Mouse (Mus musculus) stomach, embryonic 14.5 days (tissue): Measurements from ENCODE around the gene Osm. TPM values are rescaled to one million over a fixed set of nuclear protein-coding genes. Genes with fewer than 3 reads are reported as not detected.
A peak's percentile ranks its signal among the peaks of the same experiment; 100 is the strongest.

Source experiments
- ATAC-seq: fragments of 200-750 bp; cut with Nextera tagmentation; 2 replicates; pipeline ENCODE4 v1.8.0; 2017; ENCODE audit warnings: low read depth, moderate TSS enrichment; ENCODE audit not compliant: insufficient number of reproducible peaks, insufficient read depth, low FRiP score
- H3K27ac ChIP-seq: fragments of 300-500 bp; sonication (generic); 2 replicates; pipeline ENCODE4 v1.5.1; 2014; ENCODE audit warnings: mild to moderate bottlenecking, low read length, moderate library complexity, mixed read lengths
- H3K27me3 ChIP-seq: fragments of 300-500 bp; sonication (generic); 2 replicates; pipeline ENCODE4 v1.6.1; 2014; ENCODE audit warnings: low read length, control low read depth, mixed read lengths; ENCODE audit not compliant: control insufficient read depth, insufficient read depth
- H3K36me3 ChIP-seq: fragments of 300-500 bp; sonication (generic); 2 replicates; pipeline ENCODE4 v1.6.1; 2014; ENCODE audit warnings: mild to moderate bottlenecking, control low read depth, low read length, moderate library complexity, mixed read lengths; ENCODE audit not compliant: control insufficient read depth, insufficient read depth
- H3K4me1 ChIP-seq: fragments of 300-500 bp; sonication (generic); 2 replicates; pipeline ENCODE4 v1.6.1; 2014; ENCODE audit warnings: low read length, control low read depth, mixed read lengths; ENCODE audit not compliant: control insufficient read depth, insufficient read depth
- H3K4me2 ChIP-seq: fragments of 300-500 bp; sonication (generic); replicated peaks from 2 replicates; pipeline ENCODE4 v1.6.1; 2014; ENCODE audit warnings: low read depth, low read length, control low read depth
- H3K4me3 ChIP-seq: fragments of 300-500 bp; sonication (generic); 2 replicates; pipeline ENCODE4 v1.5.1; 2014; ENCODE audit warnings: low read depth, low read length, control low read depth
- H3K9ac ChIP-seq: fragments of 300-500 bp; sonication (generic); replicated peaks from 2 replicates; pipeline ENCODE4 v1.6.1; 2014; ENCODE audit warnings: low read depth, mild to moderate bottlenecking, control low read depth, low read length, moderate library complexity, mixed read lengths
- H3K9me3 ChIP-seq: fragments of 300-500 bp; sonication (generic); 2 replicates; pipeline ENCODE4 v1.6.1; 2016; ENCODE audit warnings: low read depth, low read length, control low read depth; ENCODE audit not compliant: control insufficient read depth
- WGBS: fragments of 180-500 bp; shearing (Covaris S2); extraction: QIAGEN DNeasy Blood & Tissue Kit; methylation state at CpG from one replicate; pipeline ENCODE4 v1.1.7; 2014; 5-methylcytosine and 5-hydroxymethylcytosine counted together
- polyA plus RNA-seq: library from polyadenylated mRNA; unstranded; fragments of >200 nt; fragmentation: Nextera tagmentation; extraction: Ambion mirVana; gene quantifications from 2 replicates; pipeline ENCODE4 v1.2.1, GENCODE M21; 2014

The Osm gene
- polyA plus RNA-seq, 1 experiment from 2014 or later, result not detected

DNA sequence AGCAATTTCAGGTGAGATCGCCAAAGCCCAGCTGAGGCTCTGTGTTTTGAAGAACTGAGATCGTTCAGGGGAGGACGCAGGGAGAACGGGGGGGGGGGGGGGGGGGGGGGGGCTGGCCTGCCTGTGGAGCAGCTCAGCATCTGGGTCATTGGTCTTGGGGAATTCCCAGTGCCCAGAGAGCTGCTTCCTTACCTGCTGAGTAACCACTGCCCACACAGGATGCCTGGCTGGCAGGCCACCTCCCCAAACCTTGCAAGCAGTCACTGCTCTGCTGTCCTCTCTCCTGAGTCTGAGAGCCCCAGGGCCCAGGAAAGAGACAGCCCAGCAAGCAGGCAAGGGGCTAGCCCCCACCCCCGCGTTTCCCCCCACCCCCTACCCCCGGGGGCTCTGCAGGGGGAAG is 26.6 kb downstream of the Osm start:
- WGBS, result 27% methylated on average over 7 of the region's 7 CpGs
- no peaks in the 10 kb centered on the region for H3K9me3 ChIP-seq
- peaks cover 39% of the 10 kb centered on the region for H3K4me1 ChIP-seq
- H3K27me3 ChIP-seq, result no peaks in the 10 kb centered on the region
- H3K27ac ChIP-seq, result no peak overlapping the region
- no peaks in the 10 kb centered on the region for H3K36me3 ChIP-seq
- ATAC-seq, result no peak
- no peak overlapping the region for H3K4me2 ChIP-seq
- H3K4me3 ChIP-seq, result no peak overlapping the region
- H3K9ac ChIP-seq, result no peak overlapping the region

DNA sequence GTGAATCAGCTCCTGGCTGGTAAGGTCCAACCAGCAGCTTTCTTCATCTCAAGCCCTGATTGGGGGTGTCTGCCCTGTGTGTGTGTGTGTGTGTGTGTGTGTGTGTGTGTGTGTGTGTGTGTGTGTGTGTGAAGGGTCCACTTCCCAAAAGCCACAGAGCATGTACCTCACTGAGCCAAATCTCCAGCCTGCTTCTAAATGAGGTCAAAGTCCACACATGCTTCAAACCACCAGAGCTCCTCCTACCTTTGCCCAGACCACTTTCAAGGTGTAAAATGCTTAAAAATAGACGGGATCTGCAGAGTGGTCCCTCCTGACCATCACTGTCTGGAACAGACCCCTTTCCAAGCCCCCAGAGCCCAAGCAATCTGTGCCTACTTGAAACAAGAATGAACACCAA is 27.1 kb downstream of the Osm start:
- Histone ChIP-seq H3K9ac (no peak overlapping the region), H3K4me3 (no peak overlapping the region), H3K9me3 (no peaks in the 10 kb centered on the region), H3K36me3 (no peaks in the 10 kb centered on the region), H3K4me2 (no peak overlapping the region), H3K4me1 (peaks cover 39% of the 10 kb centered on the region), H3K27me3 (no peaks in the 10 kb centered on the region), H3K27ac (peak overlapping the region; percentile 17; the same call in 1 of the 2 replicates)
- no peak for ATAC-seq
- 5% methylated on average over 1 of the region's 1 CpGs for WGBS

DNA sequence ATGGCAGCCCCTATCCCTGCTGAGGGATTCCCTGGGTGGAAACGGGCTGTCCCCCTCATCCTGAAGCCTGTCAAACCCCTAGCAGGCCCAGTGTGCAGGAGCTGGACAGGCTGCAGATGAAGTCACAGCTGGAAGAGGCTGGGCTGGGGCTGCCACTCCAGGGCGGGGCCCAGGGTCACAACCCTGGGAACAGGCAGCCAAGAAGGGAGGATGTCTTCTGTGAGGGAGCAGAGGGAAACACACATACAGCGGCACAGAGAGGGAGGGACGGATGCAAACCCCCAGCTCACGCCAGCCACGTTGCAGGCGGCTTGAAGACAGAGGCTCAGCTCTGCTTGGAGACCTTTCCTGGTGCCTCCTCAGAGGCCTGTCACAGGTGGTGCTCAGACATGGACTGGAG is 27.8 kb downstream of the Osm start:
- ATAC-seq, result no peak
- 49% methylated on average over 7 of the region's 7 CpGs for WGBS
- H3K9me3 ChIP-seq, result no peaks in the 10 kb centered on the region
- no peaks in the 10 kb centered on the region for H3K36me3 ChIP-seq
- H3K4me2 ChIP-seq, result no peak overlapping the region
- no peaks in the 10 kb centered on the region for H3K27me3 ChIP-seq
- peaks cover 39% of the 10 kb centered on the region for H3K4me1 ChIP-seq
- H3K4me3 ChIP-seq, result no peak overlapping the region
- peak overlapping the region; percentile 17; the same call in 1 of the 2 replicates for H3K27ac ChIP-seq
- H3K9ac ChIP-seq, result no peak overlapping the region

DNA sequence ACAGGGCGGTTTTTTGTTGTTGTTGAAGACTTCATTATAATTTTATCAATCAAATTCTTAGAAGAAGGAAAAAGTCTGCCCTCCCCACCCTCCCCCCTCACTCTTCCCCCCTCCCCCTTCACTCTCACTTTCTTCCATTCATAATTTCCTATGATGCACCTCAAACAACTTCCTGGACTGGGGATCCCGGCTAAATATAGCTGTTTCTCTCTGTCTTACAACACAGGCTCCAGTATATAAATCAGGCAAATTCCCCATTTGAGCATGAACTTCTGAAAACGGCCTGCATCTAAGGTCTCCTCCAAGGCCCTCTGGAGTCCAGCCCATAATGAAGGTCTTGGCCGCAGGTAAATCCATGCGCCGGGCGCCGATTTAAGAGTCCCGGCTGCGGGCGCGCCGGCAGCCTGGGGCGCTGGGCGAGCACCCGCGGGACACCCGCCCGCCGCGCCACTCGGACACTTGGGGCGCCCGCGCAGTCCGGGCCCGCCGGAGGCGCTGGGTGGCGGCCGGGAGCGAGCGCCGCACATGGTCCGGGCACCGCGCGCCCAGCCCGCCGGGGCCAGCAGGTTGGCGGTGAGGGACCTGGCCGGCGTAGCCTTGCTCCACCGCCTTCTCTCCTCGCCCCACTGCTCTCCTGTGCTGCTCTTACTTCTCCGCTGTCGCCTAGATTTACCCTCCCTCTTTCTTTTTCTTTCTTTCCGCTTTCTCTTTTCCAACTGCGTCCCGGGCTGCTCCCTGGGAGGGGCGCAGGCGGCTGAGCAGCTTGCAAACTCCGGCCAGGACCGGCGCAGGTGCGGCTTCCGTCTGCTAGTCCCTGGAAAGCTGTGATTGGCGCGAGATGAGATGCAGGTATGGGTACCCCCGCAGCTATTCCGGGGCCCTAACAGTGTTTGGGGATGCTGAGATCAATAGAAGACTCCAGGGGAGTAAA is 30.3 kb downstream of the Osm start:
- Histone ChIP-seq H3K9ac (peak overlapping the region; percentile 42), H3K27me3 (no peaks in the 10 kb centered on the region), H3K27ac (peak overlapping the region; percentile 56; the same call in 1 of the 2 replicates), H3K36me3 (no peaks in the 10 kb centered on the region), H3K9me3 (no peaks in the 10 kb centered on the region), H3K4me2 (peak overlapping the region; percentile 73), H3K4me1 (peaks cover 24% of the 10 kb centered on the region), H3K4me3 (peak overlapping the region; percentile 49)
- peak; percentile 68; the same call in 1 of the 2 replicates for ATAC-seq
- 1% methylated on average over 48 of the region's 61 CpGs for WGBS

DNA sequence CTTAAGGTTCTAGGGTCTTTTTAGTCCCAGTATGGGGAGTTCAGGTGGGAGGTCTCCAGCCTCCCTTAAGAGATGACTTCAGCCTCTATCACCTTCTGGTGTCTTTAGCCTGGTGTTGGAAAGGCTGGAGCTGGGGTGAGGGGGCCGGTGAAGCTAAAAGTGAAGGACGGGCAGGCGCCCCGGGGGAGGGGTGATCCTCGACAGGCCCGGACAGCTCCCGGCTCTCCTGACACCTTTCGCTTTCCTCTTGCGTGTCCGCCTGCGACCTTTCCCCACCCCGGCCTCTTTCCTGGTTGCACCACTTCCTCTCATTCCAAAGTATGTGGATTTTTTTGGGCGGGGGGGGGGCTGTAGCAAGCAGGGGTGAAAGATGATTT is 31.0 kb downstream of the Osm start:
- Histone ChIP-seq H3K4me2 (peak overlapping the region; percentile 73), H3K9me3 (no peaks in the 10 kb centered on the region), H3K27me3 (no peaks in the 10 kb centered on the region), H3K36me3 (no peaks in the 10 kb centered on the region), H3K9ac (no peak overlapping the region), H3K4me3 (peak overlapping the region; percentile 49), H3K27ac (peak overlapping the region; percentile 56; the same call in 1 of the 2 replicates), H3K4me1 (peaks cover 20% of the 10 kb centered on the region)
- ATAC-seq, result no peak
- under 1% methylated on average over 13 of the region's 13 CpGs for WGBS

DNA sequence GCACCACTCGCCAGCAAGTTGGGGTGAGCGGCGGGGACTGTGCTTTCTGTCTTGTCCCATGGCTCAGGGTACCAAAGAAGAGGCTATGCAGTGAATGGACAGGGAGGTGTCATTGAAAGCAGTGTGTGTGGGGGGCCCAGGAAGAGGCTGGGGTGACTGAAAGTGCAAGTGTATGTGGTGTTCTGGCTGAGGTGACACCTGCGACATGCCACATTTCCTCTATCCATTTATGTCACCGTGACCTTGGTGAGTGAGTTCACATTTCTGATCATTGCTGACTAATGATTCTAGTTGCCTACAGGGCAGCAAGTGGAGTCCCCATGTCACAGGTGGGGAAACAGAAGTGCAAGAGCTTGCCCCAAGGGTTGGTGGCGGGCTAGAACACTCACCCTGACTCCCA is 32.3 kb downstream of the Osm start:
- Histone ChIP-seq H3K4me2 (no peak overlapping the region), H3K36me3 (no peaks in the 10 kb centered on the region), H3K27me3 (no peaks in the 10 kb centered on the region), H3K9me3 (no peaks in the 10 kb centered on the region), H3K27ac (no peak overlapping the region), H3K4me3 (no peak overlapping the region), H3K9ac (no peak overlapping the region), H3K4me1 (peaks cover 10% of the 10 kb centered on the region; the same call in 1 of the 2 replicates)
- 86% methylated on average over 6 of the region's 6 CpGs for WGBS
- ATAC-seq, result no peak

DNA sequence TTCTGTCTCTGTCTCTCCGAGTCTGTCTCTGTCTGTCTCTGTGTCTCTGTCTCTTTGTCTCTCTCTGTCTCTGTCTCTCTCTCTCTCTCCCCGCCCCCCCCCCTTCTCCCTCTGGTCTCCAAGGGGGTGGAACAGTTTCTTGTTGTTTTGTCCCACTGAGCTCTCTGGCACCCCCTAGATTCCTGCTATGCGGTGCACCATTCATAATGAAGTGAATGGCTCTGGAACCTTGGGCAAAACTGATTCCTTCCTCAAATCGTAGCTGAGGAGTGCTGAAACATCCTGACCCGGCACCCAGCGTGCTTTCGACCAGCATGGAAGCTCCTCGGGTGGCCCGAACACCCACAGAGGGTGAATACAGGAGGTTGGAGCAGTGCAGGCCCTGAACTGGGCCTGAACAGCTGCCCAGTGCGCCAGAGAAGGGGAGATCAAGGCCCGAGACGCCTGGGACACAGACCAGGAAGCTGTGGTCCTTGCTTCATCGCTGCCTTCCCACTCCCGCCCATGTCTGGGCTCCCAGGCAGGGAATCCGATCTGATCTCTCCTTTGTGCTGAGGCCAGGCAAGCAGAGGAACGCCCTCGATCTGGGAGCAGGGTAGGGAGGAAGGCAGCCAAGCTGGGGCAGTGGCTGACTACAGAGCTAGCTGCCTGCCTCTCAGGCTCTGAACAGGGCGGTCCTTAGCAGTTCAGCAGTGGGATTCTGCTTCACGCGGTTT is 34.7 kb downstream of the Osm start:
- H3K36me3 ChIP-seq, result no peaks in the 10 kb centered on the region
- no peak overlapping the region for H3K4me3 ChIP-seq
- 0 out of 2 replicates have a peak overlapping the region, but pooled peaks have one; percentile 21 for H3K27ac ChIP-seq
- peak overlapping the region; percentile 10; the same call in 1 of the 2 replicates for H3K4me2 ChIP-seq
- no peaks in the 10 kb centered on the region for H3K9me3 ChIP-seq
- H3K9ac ChIP-seq, result no peak overlapping the region
- no peaks in the 10 kb centered on the region for H3K27me3 ChIP-seq
- peak; percentile 29; the same call in 1 of the 2 replicates for ATAC-seq
- H3K4me1 ChIP-seq, result 0 out of 2 replicates have a peak, but pooled peaks cover 2% of the 10 kb centered on the region
- 36% methylated on average over 20 of the region's 20 CpGs for WGBS

DNA sequence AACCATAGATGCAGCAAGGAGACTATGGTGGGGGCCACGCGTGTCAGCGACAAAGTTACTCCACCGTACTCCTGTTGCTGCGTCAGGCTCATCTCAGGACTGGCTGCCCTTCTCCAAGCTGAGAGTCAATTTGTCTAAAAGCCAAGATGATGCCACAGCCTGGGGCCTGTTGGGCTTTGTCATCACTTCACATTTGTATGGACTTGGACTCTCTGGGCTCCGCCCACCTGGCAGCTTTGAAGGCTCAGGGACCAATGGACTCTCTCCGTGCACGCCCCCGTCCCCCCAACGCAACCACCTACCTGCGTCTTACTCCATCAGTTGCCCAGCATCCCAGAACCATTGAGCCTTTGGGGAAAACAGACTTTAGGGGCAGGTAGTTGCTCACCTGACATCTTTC is 35.3 kb downstream of the Osm start:
- Histone ChIP-seq H3K27me3 (no peaks in the 10 kb centered on the region), H3K36me3 (no peaks in the 10 kb centered on the region), H3K9me3 (no peaks in the 10 kb centered on the region), H3K27ac (no peak overlapping the region), H3K4me3 (no peak overlapping the region), H3K4me2 (no peak overlapping the region; the same call in 1 of the 2 replicates), H3K9ac (no peak overlapping the region), H3K4me1 (0 out of 2 replicates have a peak, but pooled peaks cover 5% of the 10 kb centered on the region)
- WGBS, result 72% methylated on average over 11 of the region's 11 CpGs
- no peak for ATAC-seq
